Comparison of ENCODE assay signal across 8 mouse cellular contexts in genomic region chr5:37860151-37860721, GRCm38 (mm10). TPM values are rescaled to one million over a fixed set of nuclear protein-coding genes. Genes with fewer than 3 reads are reported as not detected.
A peak's percentile ranks its signal among the peaks of the same experiment; 100 is the strongest.
DNase-seq lines count a peak whose midpoint lies in the region.

No protein-coding gene starts in this region.

- peak; percentile 19 for DNase-seq in retina, postnatal 1 day
- no peak for DNase-seq in retina, embryonic 14.5 days (ENCODE audit: low spot score)
- DNase-seq in frontal cortex, postnatal 10 days (ENCODE audit: low spot score in 2 of 2), result peak; percentile 30 to 63
- DNase-seq in left cerebral cortex, postnatal 10 days (ENCODE audit: extremely low spot score in 1 of 2, low spot score in 2 of 2), result peak; percentile 50 to 55
- no peak for DNase-seq in gastrocnemius, adult 18-20 months (ENCODE audit: low spot score)
- DNase-seq in gastrocnemius, postnatal 10 days, result no peak
- DNase-seq in kidney, postnatal 25 days, result no peak
- DNase-seq in thymus, postnatal 10 days (ENCODE audit: low spot score in 2 of 2), result no peak

- intact Hi-C loops in left cerebral cortex, postnatal 10 days (cut with DNase I), result no loop called here

RNA-seq across cellular contexts. Expression of gene Msx1, which starts 35.9 kb away (rescaled TPM):
- 1 to 10 TPM; 2.6 to 3.4 TPM for total RNA-seq in left cerebral cortex, postnatal 10 days (2021)
- total RNA-seq in gastrocnemius, adult 18-20 months (2021), result 1 to 10 TPM; 1.3 to 1.8 TPM
- total RNA-seq in gastrocnemius, postnatal 10 days (2021), result 1 to 10 TPM; 4.1 to 4.4 TPM

Comparison
In these comparisons a context has a peak if more than half of its experiments do, and no peak if none do; other contexts are left out.
1. DNase-seq: peak in retina, postnatal 1 day (single experiment), frontal cortex, postnatal 10 days (2 of 2) and left cerebral cortex, postnatal 10 days (2 of 2); none in retina, embryonic 14.5 days (single experiment), gastrocnemius, adult 18-20 months (single experiment), gastrocnemius, postnatal 10 days (single experiment), kidney, postnatal 25 days (0 of 2) and thymus, postnatal 10 days (0 of 2).